Mouse (Mus musculus): Measurements from ENCODE around the gene Ift80.
"Not testable (repeated sequence)": the region's sequence is repeated elsewhere in the genome, so short reads cannot be mapped to it uniquely, and the experiment has no call there.

Gene Ift80

DNA sequence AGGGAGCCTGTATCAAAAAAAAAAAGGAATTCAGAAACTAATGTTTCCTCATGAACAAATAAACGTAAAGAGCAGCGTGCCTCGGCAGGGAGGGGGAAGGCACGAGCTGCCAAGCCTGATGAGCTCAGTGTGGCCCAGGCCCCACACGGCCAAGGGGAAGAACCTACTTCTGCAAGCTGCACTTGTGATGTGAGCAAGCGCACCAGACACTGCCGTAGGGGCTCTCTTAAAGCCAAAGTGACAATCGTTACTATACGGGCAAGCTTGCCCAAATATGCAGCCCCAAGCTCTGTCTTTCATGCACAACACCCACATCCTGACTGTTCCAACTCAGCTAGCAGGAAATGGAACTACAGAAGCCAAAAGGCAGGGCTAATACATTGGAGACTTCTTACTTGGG, 23.5 kb downstream of the Ift80 start:
- no peak for DNase-seq (ENCODE audit: low spot score)

DNA sequence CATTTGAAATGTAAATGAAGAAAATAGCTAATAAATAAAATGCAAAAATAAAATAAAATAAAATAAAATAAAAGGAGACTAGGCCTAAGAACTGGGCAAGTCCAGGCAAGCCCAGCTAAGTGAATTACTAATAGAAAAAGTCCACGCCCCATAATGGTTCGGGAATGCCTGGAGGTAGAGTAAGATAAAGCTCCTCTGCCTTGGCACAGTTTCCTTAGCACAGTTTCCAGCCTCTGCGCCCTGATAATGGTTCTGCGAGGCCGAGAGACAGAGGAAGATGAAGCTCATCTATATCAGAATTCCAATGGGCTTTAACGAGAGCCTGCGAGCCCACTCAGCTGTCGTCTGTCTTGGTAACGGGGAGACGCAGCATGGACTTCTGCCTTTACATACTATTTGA, 25.2 kb downstream of the Ift80 start:
- DNase-seq (ENCODE audit: low spot score) = no peak

DNA sequence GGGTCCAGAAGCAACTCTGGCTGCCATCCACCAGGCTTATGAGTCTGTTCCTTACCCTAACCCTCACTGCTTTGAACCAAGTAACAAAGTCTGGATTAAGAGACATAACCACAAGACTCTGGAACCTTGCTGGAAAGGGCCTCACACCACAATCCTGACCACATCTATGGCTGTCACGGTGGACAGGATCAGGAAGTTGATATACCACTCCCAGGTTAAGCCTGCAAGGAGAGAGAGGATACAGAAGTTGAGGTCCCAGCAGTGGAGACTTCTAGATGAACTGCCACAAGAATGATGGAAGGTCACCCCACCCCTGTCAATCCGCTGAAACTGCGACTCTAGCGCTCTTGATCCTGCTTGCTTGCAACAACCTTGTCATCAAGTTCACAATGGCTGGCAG, 26.7 kb downstream of the Ift80 start:
- DNase-seq (ENCODE audit: low spot score) = no peak

DNA sequence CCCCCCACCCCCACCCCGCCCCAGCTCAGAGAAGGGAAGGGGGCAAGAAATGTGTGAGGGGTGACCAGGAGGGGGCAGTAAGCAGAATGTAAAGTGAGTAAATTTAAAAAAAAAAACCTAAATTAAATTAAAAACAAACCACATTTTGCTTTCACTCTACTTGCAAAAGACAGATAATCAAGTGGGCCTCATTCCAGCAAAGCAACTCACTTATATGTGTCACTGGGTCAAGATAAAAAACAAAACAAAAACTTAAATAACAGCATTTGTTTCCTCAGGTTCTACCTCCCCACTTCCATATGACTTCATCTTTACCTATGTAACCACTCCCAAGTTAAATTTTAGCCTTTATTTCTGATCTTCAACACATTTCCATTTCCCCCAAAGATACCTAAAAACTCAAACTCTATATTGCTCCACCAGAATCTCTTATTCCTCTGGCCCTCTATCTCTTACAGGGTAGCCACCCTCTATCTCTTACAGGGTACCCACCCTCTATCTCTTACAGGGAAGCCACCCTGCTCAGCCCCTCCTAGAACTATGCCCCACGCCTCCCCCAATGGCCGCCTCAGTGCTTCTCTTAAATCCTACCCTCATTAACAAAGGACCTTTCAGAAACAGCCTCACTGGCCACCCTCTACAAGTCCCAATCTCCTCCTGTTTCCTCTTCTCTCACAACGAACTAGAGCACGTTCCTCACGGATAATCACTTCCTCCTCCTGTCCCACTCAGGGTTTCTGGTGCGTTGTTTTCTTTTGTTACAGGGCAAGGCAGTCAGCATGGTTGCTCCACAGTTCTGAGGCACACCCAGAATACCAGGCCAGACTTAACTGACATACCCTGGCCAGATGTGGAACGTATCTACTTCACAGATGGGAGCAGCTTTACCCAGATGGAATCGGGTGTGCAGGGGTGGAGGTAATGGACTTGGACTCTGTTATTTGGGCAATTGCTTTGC, 28.6 kb downstream of the Ift80 start:
- no peak for DNase-seq (ENCODE audit: low spot score)

DNA sequence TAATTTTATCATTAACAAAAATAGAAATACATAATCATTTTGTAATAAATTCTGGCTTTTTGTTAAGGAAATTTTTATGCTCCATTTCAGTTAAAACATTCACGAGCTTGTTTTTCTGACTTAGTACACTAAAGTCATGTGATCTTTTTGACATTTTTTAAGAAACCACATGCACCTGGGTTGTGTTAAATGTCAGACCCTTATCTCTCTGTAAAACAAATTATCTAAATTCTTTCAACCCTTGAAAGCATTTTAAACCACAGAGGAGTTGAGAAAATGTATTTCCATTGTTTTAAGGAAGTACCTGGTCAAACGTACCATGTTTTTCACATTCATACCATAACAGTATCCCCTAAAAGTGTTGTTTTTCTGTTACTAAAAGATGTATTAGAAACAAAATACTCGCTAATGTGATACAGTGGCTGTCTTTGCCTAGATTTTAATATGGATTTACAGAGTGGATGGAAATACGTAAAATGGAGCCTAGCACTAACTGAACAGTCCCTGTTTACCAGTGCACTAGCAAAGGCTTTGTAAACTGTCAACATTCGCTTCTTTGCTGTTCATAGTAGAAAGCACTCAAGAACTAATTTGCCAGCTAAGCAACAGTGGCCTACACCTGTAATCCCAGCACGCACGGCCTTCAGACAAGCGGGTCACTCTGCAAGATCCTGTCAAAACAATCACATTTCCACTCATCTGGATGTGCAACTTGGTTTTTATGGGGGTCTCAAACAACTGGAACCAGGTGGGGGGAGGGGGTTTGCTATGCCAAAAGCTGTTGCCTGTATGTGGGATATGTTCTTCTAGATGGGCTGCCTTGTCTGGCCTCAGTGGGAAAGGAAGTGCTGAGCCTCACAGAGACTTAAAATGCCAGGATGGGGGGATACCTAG, 29.5 kb downstream of the Ift80 start:
- DNase-seq (ENCODE audit: low spot score) = no peak

DNA sequence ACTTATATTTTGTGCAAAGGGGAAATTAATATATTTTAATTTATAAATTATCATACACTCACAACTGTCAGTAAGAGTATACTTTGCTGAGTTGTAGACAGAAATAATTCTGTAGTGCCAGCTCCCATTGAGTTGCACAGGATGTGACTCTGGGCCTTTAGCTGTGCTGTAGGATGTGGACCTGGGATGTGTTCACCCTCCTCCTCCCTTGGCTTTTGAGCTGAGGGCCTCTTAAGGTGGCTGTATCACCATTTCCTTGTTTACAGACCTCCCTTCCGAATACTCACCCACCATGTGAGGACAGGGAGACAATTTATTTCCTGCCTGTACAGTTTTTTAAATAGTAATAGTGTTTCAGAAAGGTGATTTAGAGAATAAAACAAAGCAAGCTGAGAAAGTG, 30.8 kb downstream of the Ift80 start:
- DNase-seq (ENCODE audit: low spot score) = no peak

DNA sequence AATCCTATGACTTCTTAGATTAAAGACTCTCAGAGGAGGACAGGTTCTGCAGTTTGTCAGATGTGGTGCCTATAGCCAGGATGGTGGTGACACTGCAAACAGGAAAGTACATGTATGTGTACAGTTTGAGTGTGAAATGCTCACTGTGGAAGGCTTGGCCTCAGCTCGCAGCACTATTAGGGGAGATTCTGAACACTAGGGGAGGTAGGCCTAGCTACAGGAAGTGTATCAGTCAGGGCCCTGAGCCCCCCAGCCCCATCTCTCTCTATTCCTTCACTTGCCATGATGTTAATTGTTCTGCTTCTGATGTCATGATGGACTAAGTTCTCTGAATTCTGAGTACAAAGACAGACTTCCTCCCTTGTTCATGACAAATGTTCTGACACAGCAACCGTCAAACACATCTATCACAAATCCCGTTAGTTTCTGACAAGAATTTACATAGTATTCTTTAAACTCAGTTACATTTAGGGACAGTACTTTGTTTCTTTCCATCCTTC, 35.2 kb downstream of the Ift80 start:
- no peak for DNase-seq (ENCODE audit: low spot score)

DNA sequence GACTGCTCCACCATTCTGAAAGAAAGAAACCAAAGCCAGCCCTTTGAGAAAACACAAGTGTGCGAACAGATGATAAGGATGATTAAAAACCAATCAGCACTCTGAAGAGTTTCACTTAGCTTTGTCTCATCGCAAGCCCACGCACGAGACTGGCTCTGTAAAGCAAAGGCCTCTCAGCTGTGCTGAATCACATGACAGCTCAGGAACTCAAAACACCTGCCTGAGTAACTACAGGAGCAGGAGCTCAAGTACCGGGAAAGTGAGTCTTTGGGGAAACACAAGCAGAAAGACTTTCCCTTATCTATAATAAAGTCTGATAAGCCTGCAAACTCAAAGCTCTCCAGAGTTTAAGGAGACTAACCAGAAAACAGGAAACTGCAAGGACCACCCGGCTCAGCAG, 37.0 kb downstream of the Ift80 start:
- DNase-seq (ENCODE audit: low spot score) = no peak

DNA sequence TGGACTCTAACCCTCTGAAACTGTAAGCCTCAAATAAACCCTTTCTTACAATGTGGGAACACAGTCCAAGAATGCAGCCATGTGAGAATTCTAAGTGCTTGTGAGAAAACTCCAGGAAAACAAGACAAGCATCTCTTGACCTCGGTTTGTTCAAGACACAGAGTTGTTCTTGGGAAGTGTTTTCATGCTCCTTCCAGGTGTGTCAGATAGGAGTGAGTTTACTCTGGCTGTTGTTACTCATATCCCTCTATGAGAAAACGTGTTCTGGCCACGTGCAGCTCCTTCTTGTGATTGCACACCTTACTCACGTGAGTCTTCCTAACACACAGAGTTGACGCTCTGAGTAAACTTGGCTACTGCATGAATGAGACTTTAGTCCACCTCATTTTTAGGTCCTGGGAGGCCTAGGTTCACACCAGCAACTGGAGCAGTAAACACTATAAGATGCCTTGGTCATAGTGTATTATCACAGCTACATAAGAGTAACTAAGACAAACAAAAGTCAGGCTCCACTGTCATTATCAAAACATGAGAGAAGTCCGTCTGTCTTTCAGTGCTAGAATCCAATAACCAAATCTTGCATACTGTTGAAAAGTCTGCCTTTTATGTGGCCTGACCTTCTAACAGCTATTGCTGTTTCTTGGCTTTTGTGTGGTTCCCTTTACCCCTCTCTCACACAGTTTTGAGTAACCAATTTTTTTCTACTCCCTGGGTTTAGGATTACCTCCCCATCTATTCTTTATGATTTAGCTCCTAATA, 37.7 kb downstream of the Ift80 start:
- no peak for DNase-seq (ENCODE audit: low spot score)

DNA sequence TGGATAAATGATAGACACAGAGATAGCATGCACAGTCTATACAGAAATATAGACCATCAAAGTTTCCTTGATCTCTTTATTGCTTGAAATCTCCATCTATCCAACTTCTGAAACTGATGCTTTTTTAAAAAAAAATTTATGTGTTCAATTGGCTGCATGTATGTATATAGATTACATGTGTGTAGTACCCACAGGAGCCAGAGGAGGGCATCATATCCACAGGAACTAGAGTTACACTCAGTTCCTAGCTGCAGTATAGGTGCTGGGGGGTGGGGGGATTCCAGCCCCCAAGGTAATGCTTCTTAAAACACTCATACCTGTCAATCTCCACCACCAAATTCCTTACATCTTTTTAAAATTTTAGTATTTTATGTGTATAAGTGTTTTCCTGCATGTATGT, 39.7 kb downstream of the Ift80 start:
- no peak for DNase-seq (ENCODE audit: low spot score)

DNA sequence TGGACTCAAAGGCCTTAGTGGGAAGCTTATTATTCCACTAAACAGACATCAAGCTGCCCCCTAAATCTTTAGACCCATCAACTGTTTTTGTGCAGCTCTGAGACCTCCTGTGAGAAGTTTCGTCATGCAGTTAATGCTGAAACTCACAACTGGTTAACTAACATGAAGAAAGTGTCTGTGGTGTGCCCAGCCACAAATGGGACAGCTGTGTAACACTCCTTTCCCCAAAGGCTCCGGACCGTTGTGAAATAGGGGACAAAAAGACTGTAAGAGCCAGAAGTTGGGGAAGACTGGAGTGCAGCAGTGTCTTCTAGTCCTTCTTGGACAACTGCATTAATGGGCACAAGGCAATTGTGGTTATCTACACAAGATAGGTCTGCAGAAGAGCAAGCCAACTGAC, 47.0 kb downstream of the Ift80 start:
- DNase-seq (ENCODE audit: low spot score) = no peak

DNA sequence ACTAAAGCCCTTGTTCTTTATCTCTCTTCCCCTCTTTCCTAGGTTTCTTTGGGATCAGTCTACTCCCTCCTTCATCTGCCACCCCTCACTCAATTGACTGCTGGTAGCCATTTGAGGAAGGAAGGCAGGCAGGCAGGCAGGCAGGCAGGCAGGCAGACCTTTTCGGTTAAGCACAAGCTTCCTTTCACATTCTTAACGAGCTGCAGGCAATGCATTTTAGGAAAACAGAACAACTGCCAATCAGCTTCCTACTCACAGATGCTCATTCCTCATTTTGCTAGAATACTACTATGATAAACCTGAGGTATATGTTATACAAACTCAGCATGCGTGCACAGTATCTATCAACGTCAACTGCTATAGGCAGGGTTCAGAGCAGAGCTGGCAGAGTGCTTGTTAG, 47.9 kb downstream of the Ift80 start:
- no peak for DNase-seq (ENCODE audit: low spot score)

DNA sequence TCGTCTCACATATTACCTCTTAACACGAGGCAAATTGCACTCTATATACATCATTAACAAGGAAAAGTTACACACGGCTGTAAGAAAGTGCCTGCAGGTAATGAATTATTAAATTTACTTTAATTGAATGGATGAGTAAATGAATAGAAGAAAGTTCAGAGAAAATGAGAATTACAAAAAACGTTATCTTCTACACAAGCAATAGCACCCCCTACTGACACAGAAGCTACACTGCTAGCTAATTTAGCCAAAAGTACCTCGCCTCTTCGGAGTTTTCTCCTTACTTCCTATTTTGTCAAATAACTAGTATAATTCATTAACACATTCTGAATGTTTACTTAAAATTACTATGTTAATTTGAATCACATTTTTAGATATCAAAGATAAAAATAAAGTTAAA, 49.9 kb downstream of the Ift80 start:
- DNase-seq (ENCODE audit: low spot score) = no peak

DNA sequence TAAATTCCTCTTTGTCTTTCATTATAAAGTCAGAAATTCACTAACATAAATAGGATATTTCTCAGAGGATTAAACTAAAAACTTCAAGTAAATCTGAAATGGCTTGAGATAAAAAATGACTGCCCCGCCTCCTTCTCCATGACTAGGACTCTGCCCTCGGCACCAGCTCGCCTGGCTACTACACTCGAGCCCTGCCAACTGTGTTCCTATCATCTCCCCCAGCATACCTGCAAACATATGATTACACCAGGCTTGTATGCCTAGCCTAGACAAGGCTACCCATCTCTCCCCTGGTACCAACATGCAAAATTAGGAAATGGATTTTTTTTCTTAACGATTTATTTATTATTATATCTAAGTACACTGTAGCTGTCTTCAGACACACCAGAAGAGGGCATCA, 51.7 kb downstream of the Ift80 start:
- no peak for DNase-seq (ENCODE audit: low spot score)

DNA sequence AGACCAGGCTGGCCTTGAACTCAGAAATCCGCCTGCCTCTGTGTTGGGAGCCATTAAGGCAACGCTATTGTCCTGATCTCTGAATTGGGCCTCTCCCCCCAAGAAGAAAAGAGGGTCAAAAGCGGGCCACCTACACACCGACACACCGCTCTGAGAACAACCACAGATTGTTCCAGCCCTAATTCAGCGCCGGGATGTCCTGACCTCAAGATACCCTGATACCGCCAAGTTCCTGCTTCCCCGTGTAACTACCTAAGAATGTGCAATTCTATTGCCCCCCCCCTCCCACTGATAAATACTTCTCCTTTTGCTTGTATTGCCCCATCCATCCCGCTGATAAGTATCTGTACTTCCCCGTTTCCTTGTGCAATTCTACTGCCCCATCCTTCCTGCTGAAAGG, 52.4 kb downstream of the Ift80 start:
- not testable (repeated sequence) for DNase-seq (ENCODE audit: low spot score)

DNA sequence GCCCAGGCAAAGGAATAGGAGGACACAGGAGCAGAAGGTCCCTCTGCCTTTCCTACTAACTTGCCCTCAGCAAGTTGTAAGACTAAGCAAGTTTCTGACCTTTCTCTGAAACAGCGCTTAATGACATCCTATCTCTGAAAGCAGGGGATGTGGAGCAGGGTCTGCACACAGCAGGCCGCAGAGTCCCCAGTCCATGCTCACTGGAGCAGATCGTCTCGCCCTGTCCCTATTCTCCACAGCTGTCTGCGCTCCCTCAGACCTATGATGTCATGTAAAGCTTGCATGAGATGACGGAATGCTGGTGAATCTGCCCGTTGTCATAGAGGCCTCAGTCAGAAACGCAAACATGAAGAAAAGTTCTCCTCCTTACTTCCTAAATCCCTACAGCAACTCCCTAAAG, 55.0 kb downstream of the Ift80 start:
- no peak for DNase-seq (ENCODE audit: low spot score)

DNA sequence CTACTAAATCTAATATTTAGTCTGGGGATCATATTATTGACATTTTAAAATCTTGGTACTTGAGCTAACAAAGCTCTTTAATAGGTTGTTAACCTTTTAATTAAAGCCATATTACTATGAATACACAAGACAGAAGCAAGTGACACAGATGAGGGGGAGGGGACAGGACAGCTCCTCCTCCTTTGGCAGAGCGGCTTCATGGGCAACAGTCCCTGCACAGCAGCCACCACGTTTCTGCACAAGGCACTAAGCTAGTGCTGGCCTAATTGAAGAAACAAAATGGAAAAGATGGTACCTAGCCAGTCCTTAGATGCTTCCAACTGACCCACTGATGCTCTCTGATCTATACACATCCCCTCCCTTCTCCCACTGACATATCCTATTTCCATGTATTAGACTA, 55.5 kb downstream of the Ift80 start:
- DNase-seq (ENCODE audit: low spot score) = no peak

DNA sequence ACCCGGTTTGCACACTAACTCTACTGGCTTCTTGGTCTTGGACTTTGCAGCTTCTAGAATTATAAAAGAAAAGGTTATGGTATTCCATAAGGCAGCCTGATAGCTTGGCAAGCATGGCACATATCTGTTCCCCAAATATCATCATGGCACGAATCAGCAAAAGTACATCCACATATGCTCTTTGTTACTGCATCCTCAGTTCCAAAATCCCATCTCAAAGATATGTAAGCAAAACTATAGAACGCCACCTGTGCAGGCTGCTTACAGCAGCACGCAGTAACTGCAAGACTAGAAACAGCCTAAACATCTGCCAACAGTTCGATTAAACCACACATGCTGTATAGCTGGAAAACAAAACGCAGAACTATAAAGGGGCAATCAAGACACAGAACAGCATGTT, 62.5 kb downstream of the Ift80 start:
- DNase-seq (ENCODE audit: low spot score) = no peak

DNA sequence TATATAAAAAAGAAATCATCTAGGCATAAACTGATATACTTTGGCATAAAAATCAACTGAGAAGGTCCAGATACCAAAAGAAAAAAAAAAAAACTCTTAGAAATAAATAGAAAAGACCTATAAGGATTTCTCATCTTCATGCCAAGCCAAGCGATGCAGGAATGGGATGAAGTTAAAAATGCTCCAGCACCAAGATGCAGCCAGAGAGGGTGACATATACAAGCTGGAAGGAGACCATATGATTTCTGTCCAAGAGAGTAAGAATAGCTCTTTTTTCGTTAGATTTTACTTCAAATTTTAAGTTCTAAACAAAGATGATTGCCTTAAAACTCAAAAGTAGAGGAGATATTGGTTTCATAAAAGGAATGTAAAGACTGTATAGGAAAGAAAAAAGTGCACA, 64.1 kb downstream of the Ift80 start:
- no peak for DNase-seq (ENCODE audit: low spot score)

DNA sequence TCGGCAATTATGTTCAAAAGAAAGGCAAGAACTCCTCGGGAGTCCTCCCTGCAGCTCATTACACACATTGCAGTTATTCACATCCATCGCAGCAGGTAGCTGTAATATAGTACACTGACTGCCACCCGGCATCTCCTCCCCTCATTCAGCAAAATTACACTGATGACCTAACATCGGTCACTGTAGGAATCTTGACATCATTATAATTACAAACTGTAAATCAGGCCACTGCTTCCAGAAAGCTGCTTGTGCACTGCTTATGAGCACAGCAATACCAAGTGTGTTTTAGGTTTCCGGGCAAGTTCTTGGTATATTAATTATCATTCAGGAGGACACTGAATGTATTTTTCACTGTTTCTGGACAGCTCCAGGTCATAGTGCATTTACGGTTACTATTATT, 65.1 kb downstream of the Ift80 start:
- DNase-seq (ENCODE audit: low spot score) = no peak

DNA sequence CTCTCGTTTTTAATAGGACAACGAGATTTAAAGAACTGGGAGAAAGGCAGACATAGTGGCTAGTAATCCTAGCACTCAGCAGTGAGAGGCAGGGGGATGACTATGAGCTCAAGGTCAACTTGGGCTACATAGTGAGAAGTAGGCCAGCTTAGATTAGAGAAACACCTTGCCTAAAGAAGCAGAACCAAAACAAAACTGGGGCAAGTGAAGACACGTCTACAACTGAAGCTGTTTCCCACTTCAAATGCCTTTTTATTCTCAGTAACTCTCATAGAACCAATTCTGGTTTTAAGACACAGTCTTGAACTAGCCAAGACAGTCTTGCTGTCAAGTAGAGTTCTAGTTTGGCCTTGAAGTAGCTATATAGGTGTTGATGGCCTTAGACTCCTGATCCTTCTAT, 67.7 kb downstream of the Ift80 start:
- no peak for DNase-seq (ENCODE audit: low spot score)

DNA sequence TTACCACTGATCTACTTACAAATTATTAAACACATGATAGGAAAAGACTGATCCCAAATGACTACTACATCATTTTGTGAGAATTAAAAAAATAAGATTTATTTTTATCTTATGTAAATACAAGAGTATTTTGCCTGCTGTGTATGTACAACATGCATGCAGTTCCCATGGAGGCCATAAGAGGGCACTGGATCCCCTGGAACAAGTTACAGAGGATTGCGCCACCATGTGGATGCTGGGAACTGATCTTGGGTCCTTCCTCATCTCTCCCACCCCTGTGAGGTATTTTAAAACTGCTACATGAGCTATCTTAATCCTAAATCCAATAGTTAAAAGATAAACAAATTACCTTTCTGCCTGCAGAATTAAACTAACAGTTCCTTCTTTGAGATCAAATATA, 68.9 kb downstream of the Ift80 start:
- no peak for DNase-seq (ENCODE audit: low spot score)
